Mouse (Mus musculus) neural tube, embryonic 14.5 days (tissue): Measurements from ENCODE around the gene Fgfr2. TPM values are rescaled to one million over a fixed set of nuclear protein-coding genes. Genes with fewer than 3 reads are reported as not detected.

Experiments
- ATAC-seq: fragments of 200-750 bp; cut with Nextera tagmentation; 2 replicates; pipeline ENCODE4 v1.8.0; 2017; ENCODE audit warnings: low read depth, mild to moderate bottlenecking, moderate TSS enrichment, moderate library complexity
- H3K27ac ChIP-seq: fragments of 300-500 bp; sonication (generic); 2 replicates; pipeline ENCODE4 v1.5.1; 2014; ENCODE audit warnings: low read depth, mild to moderate bottlenecking, control low read depth, low read length, moderate library complexity, mixed read lengths
- H3K27me3 ChIP-seq: fragments of 300-500 bp; sonication (generic); 2 replicates; pipeline ENCODE4 v1.6.1; 2014; ENCODE audit warnings: low read length; ENCODE audit not compliant: control insufficient read depth, insufficient read depth
- H3K36me3 ChIP-seq: fragments of 300-500 bp; sonication (generic); 2 replicates; pipeline ENCODE4 v1.6.1; 2014; ENCODE audit warnings: low read length, mixed read lengths; ENCODE audit not compliant: control insufficient read depth, insufficient read depth
- H3K4me1 ChIP-seq: fragments of 300-500 bp; sonication (generic); 2 replicates; pipeline ENCODE4 v1.6.1; 2014; ENCODE audit warnings: low read length; ENCODE audit not compliant: control insufficient read depth, insufficient read depth
- H3K4me2 ChIP-seq: fragments of 300-500 bp; sonication (generic); 2 replicates; pipeline ENCODE4 v1.6.1; 2014; ENCODE audit warnings: mild to moderate bottlenecking, low read depth, low read length, control low read depth
- H3K4me3 ChIP-seq: fragments of 300-500 bp; sonication (generic); 2 replicates; pipeline ENCODE4 v1.5.1; 2014; ENCODE audit warnings: low read depth, low read length, control low read depth, mixed read lengths
- H3K9ac ChIP-seq: fragments of 300-500 bp; sonication (generic); replicated peaks from 2 replicates; pipeline ENCODE4 v1.6.1; 2014; ENCODE audit warnings: low read depth, mild to moderate bottlenecking, control low read depth, low read length, mixed read lengths
- H3K9me3 ChIP-seq: fragments of 300-500 bp; sonication (generic); 2 replicates; pipeline ENCODE4 v1.6.1; 2016; ENCODE audit warnings: low read length; ENCODE audit not compliant: control insufficient read depth
- WGBS: fragments of 180-500 bp; shearing (Covaris S2); extraction: QIAGEN DNeasy Blood & Tissue Kit; methylation state at CpG from one replicate; pipeline ENCODE4 v1.1.7; 2014; 5-methylcytosine and 5-hydroxymethylcytosine counted together
- polyA plus RNA-seq: library from polyadenylated mRNA; unstranded; fragments of >200 nt; fragmentation: Nextera tagmentation; extraction: Ambion mirVana; gene quantifications from 2 replicates; pipeline ENCODE4 v1.2.1, GENCODE M21; 2014

The Fgfr2 gene
- polyA plus RNA-seq, 1 experiment from 2014 or later, result 28.1 TPM

DNA sequence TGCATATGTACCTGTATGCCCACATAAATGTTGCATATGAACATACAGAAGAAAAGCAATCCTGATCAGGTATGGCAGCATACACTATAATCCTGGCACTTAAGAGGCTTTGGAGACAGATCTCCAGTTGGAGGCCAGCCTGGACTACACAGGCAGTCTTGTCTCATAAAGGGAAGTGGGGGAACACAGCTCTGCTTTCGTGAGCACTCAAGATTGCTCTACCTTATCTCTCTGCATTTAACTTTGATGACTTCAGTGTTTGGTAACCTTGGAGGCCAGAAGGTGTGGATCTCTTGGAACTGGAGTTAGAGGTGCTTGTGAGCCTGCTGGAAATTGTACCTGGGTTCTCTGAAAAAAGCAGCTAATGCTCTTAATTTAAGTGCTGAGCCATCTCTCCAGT lies 242.9 kb downstream of the Fgfr2 start:
- Histone ChIP-seq H3K4me1 (no peaks in the 10 kb centered on the region), H3K36me3 (peaks cover 58% of the 10 kb centered on the region), H3K4me2 (no peak overlapping the region), H3K27me3 (no peaks in the 10 kb centered on the region), H3K9ac (no peak overlapping the region), H3K27ac (no peak overlapping the region), H3K9me3 (no peaks in the 10 kb centered on the region), H3K4me3 (no peak overlapping the region)
- ATAC-seq, result no peak
- 100% methylated on average over 1 of the region's 1 CpGs for WGBS

DNA sequence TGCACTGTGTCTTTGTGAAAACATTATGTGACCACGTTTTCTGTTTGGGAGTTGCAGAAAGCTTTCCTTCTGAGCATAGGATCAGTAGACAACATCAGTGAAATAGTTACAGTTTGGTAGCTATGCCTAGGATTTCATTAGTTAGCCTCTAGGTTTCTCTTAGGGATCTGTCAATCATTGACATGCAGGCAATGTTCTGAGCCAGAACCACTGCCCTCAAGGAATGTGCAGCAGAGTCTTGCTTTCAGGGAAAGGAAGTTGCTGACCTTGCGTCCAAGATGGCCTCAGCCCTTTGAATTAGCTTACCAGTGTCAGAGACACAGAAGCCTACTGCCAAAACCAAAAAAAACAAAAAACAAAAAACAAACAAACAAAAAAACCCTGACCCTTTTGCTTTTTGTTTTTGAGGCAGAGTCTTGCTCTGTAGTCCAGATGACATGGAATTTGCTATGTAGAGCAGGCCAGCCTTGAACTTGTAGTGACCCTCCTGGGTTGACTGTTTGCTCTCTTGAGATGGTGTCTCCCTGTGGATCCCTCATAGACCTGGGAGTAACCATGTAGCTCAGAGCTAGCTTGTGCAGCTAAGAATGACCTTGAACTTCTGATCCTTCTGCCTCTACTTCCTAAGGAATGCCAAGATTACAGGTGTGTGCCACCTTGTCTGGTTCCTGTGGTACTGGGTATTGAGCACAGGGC lies 247.6 kb downstream of the Fgfr2 start:
- 87% methylated on average over 2 of the region's 2 CpGs for WGBS
- peaks cover 68% of the 10 kb centered on the region for H3K36me3 ChIP-seq

DNA sequence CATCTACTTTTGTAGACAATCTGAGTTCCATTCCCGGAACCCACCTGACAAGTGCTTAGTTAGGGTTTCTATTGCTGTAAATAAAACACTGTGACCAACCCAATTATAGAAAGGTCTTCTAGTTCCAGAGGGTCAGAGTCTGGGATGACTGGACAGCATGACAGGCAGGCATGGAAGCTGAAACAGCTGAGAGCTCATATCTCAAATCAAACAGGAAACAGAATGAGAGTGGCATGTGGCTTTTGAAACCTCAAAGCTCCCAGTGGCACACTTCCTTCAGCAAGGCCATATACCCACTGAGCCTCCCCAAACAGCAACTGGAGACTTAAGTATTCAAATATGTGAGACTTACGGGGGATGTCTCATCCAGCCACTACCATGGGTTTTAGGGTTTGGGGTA lies 250.1 kb downstream of the Fgfr2 start:
- peaks cover 62% of the 10 kb centered on the region for H3K36me3 ChIP-seq
- H3K4me2 ChIP-seq, result no peak overlapping the region
- H3K27me3 ChIP-seq, result no peaks in the 10 kb centered on the region
- no peaks in the 10 kb centered on the region for H3K9me3 ChIP-seq
- no peak overlapping the region for H3K4me3 ChIP-seq
- H3K9ac ChIP-seq, result no peak overlapping the region
- H3K4me1 ChIP-seq, result no peaks in the 10 kb centered on the region
- no peak for ATAC-seq
- no peak overlapping the region for H3K27ac ChIP-seq
- 95% methylated on average over 2 of the region's 2 CpGs for WGBS

More for the DNA sequence above, 247.6 kb downstream of the Fgfr2 start:
- Histone ChIP-seq H3K9me3 (no peaks in the 10 kb centered on the region), H3K27ac (no peak overlapping the region), H3K27me3 (no peaks in the 10 kb centered on the region), H3K4me3 (no peak overlapping the region), H3K9ac (no peak overlapping the region), H3K4me2 (no peak overlapping the region), H3K4me1 (no peaks in the 10 kb centered on the region)
- ATAC-seq, result no peak

DNA sequence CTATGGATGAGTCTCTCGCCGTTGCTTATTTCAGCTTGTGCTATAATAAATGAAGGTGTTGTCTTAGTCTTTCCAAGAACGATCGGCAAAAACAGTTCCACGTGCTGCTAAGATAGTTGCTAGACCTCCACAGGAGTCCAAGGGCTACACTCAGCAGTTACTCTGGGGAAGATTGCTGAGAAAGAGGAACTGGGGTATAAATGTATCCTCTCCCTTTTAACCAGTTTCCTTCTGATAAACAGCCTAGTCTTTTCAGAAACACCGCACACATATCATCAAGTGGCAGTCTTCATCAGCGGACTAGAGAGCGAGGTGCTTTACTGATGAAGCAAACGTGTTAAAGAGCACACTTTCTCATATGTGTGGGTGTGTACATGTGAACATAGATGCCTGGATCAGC lies 256.8 kb downstream of the Fgfr2 start:
- Histone ChIP-seq H3K27ac (no peak overlapping the region), H3K4me2 (no peak overlapping the region), H3K36me3 (peaks cover 35% of the 10 kb centered on the region), H3K27me3 (no peaks in the 10 kb centered on the region), H3K9me3 (no peaks in the 10 kb centered on the region), H3K9ac (no peak overlapping the region), H3K4me3 (no peak overlapping the region), H3K4me1 (no peaks in the 10 kb centered on the region)
- WGBS, result 95% methylated on average over 9 of the region's 9 CpGs
- no peak for ATAC-seq

DNA sequence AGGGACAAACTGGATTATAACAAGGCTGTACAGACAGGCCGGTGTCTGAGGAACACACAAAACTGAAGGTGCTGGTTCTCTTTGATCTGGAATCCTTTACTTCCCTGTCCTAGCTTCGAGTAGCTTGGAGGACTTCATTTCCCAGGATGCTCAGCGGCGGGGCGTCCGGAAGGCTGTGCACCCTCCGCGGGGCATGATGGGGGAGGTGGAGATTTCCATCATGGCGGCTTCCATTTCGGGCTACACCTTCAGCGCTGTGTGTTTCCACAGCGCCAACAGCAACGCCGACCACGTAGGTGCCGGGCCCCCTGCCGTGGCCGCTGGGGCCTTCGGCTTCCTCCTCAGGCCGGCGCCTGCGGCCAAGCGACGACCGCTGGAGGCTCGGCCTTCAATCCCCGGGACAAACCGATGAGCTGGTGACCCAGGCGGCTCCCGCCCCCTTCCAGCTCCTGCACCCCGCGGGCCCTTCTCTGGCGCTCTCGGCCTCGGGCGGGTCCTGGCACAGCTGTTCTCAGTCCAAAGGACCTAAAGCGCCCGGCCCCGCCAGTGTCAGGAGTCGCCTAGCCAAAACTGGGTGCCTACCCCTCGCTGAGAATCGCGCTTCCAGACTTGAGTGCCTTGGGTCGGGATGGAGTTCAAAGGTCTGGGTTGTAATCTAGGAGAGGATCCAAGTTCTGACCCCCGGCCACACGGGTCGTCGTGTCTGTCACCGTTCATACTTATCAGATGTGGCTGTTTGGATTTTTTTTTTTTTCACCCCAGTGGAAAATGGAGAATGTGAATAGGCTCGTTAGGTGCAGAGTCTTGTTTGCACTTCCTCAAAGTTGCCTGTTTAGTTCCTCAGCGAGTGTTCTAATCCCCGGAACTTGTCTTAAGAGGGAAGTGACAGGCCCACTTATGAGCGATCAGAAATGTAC lies 263.9 kb downstream of the Fgfr2 start, which contains the start of gene Abraxas2:
Gene Abraxas2 (plus strand): TSS at position 184 of the 917 bp plus-strand sequence.
- H3K4me3 ChIP-seq, result peak within 1 kb of the TSS; percentile 89
- WGBS, result under 1% methylated on average over 52 of the region's 53 CpGs

DNA sequence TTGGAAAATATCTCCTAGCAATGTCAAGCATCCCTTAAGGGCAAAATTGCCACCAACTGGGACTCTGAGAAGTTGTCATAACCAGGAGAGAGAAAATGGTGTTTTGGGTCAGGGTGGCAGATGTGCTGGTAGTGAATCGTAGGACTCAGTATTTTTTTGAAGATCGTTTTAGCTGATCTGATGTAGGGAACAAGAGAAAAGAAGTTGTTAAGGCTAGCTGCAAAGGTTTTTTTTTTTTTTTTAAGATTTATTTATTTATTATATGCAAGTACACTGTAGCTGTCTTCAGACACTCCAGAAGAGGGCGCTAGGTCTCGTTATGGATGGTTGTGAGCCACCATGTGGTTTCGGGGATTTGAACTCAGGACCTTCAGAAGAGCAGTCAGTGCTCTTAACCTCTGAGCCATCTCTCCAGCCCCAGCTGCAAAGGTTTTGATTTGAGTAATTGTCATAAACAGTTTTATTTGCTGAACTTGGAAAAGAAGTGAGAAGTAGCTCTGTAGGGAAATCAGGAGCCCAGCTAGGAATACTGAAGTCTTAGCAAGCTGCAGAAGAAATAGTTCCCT lies 265.0 kb downstream of the Fgfr2 start:
- Histone ChIP-seq H3K9ac (no peak overlapping the region), H3K4me2 (no peak overlapping the region), H3K27ac (no peak overlapping the region), H3K27me3 (no peaks in the 10 kb centered on the region), H3K9me3 (no peaks in the 10 kb centered on the region), H3K4me1 (peaks cover 9% of the 10 kb centered on the region; the same call in 1 of the 2 replicates), H3K4me3 (no peak overlapping the region), H3K36me3 (no peaks in the 10 kb centered on the region)
- no peak for ATAC-seq
- 74% methylated on average over 5 of the region's 5 CpGs for WGBS

More for the DNA sequence above, 263.9 kb downstream of the Fgfr2 start, which contains the start of gene Abraxas2:
- no peaks in the 10 kb centered on the region for H3K9me3 ChIP-seq
- peaks cover 9% of the 10 kb centered on the region; the same call in 1 of the 2 replicates for H3K4me1 ChIP-seq
- H3K36me3 ChIP-seq, result no peaks in the 10 kb centered on the region
- ATAC-seq, result peak; percentile 94
- H3K9ac ChIP-seq, result peak within 1 kb of the TSS; percentile 86
- H3K27me3 ChIP-seq, result no peaks in the 10 kb centered on the region
- peak within 1 kb of the TSS; percentile 77 for H3K27ac ChIP-seq
- H3K4me2 ChIP-seq, result peak within 1 kb of the TSS; percentile 54

DNA sequence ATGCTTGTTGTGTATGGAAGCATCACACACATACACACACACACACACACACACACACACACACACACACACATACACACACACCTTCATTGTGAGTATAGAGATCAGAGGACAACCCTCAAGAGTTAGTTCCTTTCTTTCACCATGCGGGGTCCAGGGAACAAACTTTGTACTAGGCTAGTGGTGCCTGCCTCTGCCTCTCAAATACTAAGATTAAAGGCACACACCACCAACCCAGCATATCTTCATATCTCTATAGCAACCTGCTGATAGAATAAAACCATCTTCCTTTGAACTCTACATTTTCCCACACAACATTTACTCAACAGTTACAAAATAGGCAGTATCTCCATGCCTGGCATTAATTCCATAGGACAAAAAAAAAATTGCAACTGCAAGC lies 267.1 kb downstream of the Fgfr2 start:
- ATAC-seq, result no peak
- H3K4me1 ChIP-seq, result peaks cover 15% of the 10 kb centered on the region

DNA sequence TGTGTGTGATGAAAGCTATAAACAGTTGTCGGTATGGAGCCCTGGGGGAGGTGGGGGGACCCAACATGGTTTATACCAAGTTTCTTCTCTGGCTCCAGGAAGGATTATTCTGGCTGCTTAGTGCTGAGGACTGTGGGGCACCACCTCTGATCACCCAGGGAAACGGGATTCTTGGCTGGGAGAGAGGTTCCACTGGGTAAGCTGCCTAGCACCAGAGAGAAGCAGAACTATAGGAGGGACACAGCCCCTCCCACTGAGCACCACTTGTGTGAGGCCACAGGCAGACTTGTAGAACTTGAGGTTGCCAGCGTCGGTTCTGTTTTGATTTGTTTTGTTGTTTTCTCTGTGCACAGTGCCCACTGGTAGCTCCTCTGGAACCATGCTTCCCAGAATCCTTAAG lies 269.2 kb downstream of the Fgfr2 start:
- peaks cover 5% of the 10 kb centered on the region; the same call in 1 of the 2 replicates for H3K36me3 ChIP-seq
- WGBS, result 78% methylated on average over 4 of the region's 4 CpGs
- no peak overlapping the region for H3K4me3 ChIP-seq
- ATAC-seq, result no peak
- no peak overlapping the region for H3K4me2 ChIP-seq
- no peak overlapping the region for H3K9ac ChIP-seq
- H3K27ac ChIP-seq, result no peak overlapping the region
- H3K9me3 ChIP-seq, result no peaks in the 10 kb centered on the region
- peaks cover 8% of the 10 kb centered on the region for H3K4me1 ChIP-seq
- no peaks in the 10 kb centered on the region for H3K27me3 ChIP-seq

More for the DNA sequence above, 267.1 kb downstream of the Fgfr2 start:
- H3K27me3 ChIP-seq, result no peaks in the 10 kb centered on the region
- no peak overlapping the region for H3K9ac ChIP-seq
- H3K27ac ChIP-seq, result no peak overlapping the region
- H3K4me2 ChIP-seq, result no peak overlapping the region
- H3K9me3 ChIP-seq, result no peaks in the 10 kb centered on the region
- 80% methylated on average over 1 of the region's 1 CpGs for WGBS
- no peak overlapping the region for H3K4me3 ChIP-seq
- H3K36me3 ChIP-seq, result no peaks in the 10 kb centered on the region
